Mouse (Mus musculus): Measurements from ENCODE around the gene Neb. TPM values are rescaled to one million over a fixed set of nuclear protein-coding genes. Genes with fewer than 3 reads are reported as not detected.
"Not testable (repeated sequence)": the region's sequence is repeated elsewhere in the genome, so short reads cannot be mapped to it uniquely, and the experiment has no call there.

Neb gene
- polyA plus RNA-seq, 1 experiment from 2014 or later, result 4.2 TPM

- no peaks in the 10 kb centered on the region for H3K36me3 ChIP-seq (ENCODE audit: control insufficient read depth, insufficient read depth, low read length)
- H3K27ac ChIP-seq (ENCODE audit: low read depth, low read length), result no peak overlapping the region
- H3K27me3 ChIP-seq (ENCODE audit: control insufficient read depth, insufficient read depth, low read length), result no peaks in the 10 kb centered on the region
- H3K9me3 ChIP-seq (ENCODE audit: control insufficient read depth, low read length), result no peaks in the 10 kb centered on the region
- ATAC-seq (ENCODE audit: low FRiP score) (no peak), DNase-seq (ENCODE audit: low spot score) (no peak)
- no peak overlapping the region for H3K9ac ChIP-seq (ENCODE audit: low read depth, low read length)
- no peaks in the 10 kb centered on the region for H3K4me1 ChIP-seq (replicated peaks; ENCODE audit: control insufficient read depth, insufficient read depth, low read length)
- 95% methylated on average over 7 of the region's 7 CpGs for WGBS
- no peak overlapping the region for H3K4me2 ChIP-seq (replicated peaks; ENCODE audit: low read depth, low read length)
- H3K4me3 ChIP-seq (ENCODE audit: low read depth, low read length), result no peak overlapping the region
Observed at GRCm38 (mm10) chr2:52177184-52177583, 201.1 kb downstream of the Neb start.

GRCm38 (mm10) chr2:52176537-52176936 is 201.7 kb downstream of the Neb start:
- 73% methylated on average over 8 of the region's 8 CpGs for WGBS
- no peak for DNase-seq (ENCODE audit: low spot score)

GRCm38 (mm10) chr2:52174951-52175350 is 203.3 kb downstream of the Neb start:
- H3K4me1 ChIP-seq (replicated peaks; ENCODE audit: control insufficient read depth, insufficient read depth, low read length), result no peaks in the 10 kb centered on the region
- H3K27ac ChIP-seq (ENCODE audit: low read depth, low read length), result no peak overlapping the region
- 89% methylated on average over 4 of the region's 4 CpGs for WGBS
- H3K4me3 ChIP-seq (ENCODE audit: low read depth, low read length), result no peak overlapping the region
- no peaks in the 10 kb centered on the region for H3K27me3 ChIP-seq (ENCODE audit: control insufficient read depth, insufficient read depth, low read length)
- H3K4me2 ChIP-seq (replicated peaks; ENCODE audit: low read depth, low read length), result no peak overlapping the region
- no peak for DNase-seq (ENCODE audit: low spot score)
- no peaks in the 10 kb centered on the region for H3K36me3 ChIP-seq (ENCODE audit: control insufficient read depth, insufficient read depth, low read length)
- no peaks in the 10 kb centered on the region for H3K9me3 ChIP-seq (ENCODE audit: control insufficient read depth, low read length)
- H3K9ac ChIP-seq (ENCODE audit: low read depth, low read length), result no peak overlapping the region
- ATAC-seq (ENCODE audit: low FRiP score), result no peak

More at GRCm38 (mm10) chr2:52176537-52176936, 201.7 kb downstream of the Neb start:
- H3K27me3 ChIP-seq (ENCODE audit: control insufficient read depth, insufficient read depth, low read length), result no peaks in the 10 kb centered on the region
- no peak overlapping the region for H3K4me2 ChIP-seq (replicated peaks; ENCODE audit: low read depth, low read length)
- no peak overlapping the region for H3K9ac ChIP-seq (ENCODE audit: low read depth, low read length)
- H3K4me1 ChIP-seq (replicated peaks; ENCODE audit: control insufficient read depth, insufficient read depth, low read length), result no peaks in the 10 kb centered on the region
- no peak overlapping the region for H3K27ac ChIP-seq (ENCODE audit: low read depth, low read length)
- ATAC-seq (ENCODE audit: low FRiP score), result no peak
- H3K36me3 ChIP-seq (ENCODE audit: control insufficient read depth, insufficient read depth, low read length), result no peaks in the 10 kb centered on the region
- H3K4me3 ChIP-seq (ENCODE audit: low read depth, low read length), result no peak overlapping the region
- H3K9me3 ChIP-seq (ENCODE audit: control insufficient read depth, low read length), result no peaks in the 10 kb centered on the region

- H3K4me2 ChIP-seq (replicated peaks; ENCODE audit: low read depth, low read length), result no peak overlapping the region
- H3K36me3 ChIP-seq (ENCODE audit: control insufficient read depth, insufficient read depth, low read length), result no peaks in the 10 kb centered on the region
- DNase-seq (ENCODE audit: low spot score) (no peak), ATAC-seq (ENCODE audit: low FRiP score) (no peak)
- no peak overlapping the region for H3K27ac ChIP-seq (ENCODE audit: low read depth, low read length)
- no peak overlapping the region for H3K4me3 ChIP-seq (ENCODE audit: low read depth, low read length)
- H3K4me1 ChIP-seq (replicated peaks; ENCODE audit: control insufficient read depth, insufficient read depth, low read length), result no peaks in the 10 kb centered on the region
- no peaks in the 10 kb centered on the region for H3K9me3 ChIP-seq (ENCODE audit: control insufficient read depth, low read length)
- H3K9ac ChIP-seq (ENCODE audit: low read depth, low read length), result no peak overlapping the region
- no peaks in the 10 kb centered on the region for H3K27me3 ChIP-seq (ENCODE audit: control insufficient read depth, insufficient read depth, low read length)
- 90% methylated on average over 7 of the region's 7 CpGs for WGBS
Observed at GRCm38 (mm10) chr2:52169243-52170005, 208.8 kb downstream of the Neb start.

GRCm38 (mm10) chr2:52153064-52153463 is 225.2 kb downstream of the Neb start:
- H3K9ac ChIP-seq (ENCODE audit: low read depth, low read length), result no peak overlapping the region
- no peak overlapping the region for H3K27ac ChIP-seq (ENCODE audit: low read depth, low read length)
- H3K9me3 ChIP-seq (ENCODE audit: control insufficient read depth, low read length), result no peaks in the 10 kb centered on the region
- DNase-seq (ENCODE audit: low spot score) (no peak), ATAC-seq (ENCODE audit: low FRiP score) (no peak)
- H3K4me1 ChIP-seq (replicated peaks; ENCODE audit: control insufficient read depth, insufficient read depth, low read length), result no peaks in the 10 kb centered on the region
- 79% methylated on average over 3 of the region's 3 CpGs for WGBS
- no peaks in the 10 kb centered on the region for H3K36me3 ChIP-seq (ENCODE audit: control insufficient read depth, insufficient read depth, low read length)
- H3K27me3 ChIP-seq (ENCODE audit: control insufficient read depth, insufficient read depth, low read length), result no peaks in the 10 kb centered on the region
- H3K4me2 ChIP-seq (replicated peaks; ENCODE audit: low read depth, low read length), result no peak overlapping the region
- H3K4me3 ChIP-seq (ENCODE audit: low read depth, low read length), result no peak overlapping the region

GRCm38 (mm10) chr2:52133351-52133750 is 244.9 kb downstream of the Neb start:
- WGBS, result 98% methylated on average over 2 of the region's 2 CpGs
- no peak overlapping the region for H3K27ac ChIP-seq (ENCODE audit: low read depth, low read length)
- no peak overlapping the region for H3K9ac ChIP-seq (ENCODE audit: low read depth, low read length)
- H3K9me3 ChIP-seq (ENCODE audit: control insufficient read depth, low read length), result no peaks in the 10 kb centered on the region
- H3K4me3 ChIP-seq (ENCODE audit: low read depth, low read length), result no peak overlapping the region
- DNase-seq (ENCODE audit: low spot score) (no peak), ATAC-seq (ENCODE audit: low FRiP score) (no peak)
- no peaks in the 10 kb centered on the region for H3K27me3 ChIP-seq (ENCODE audit: control insufficient read depth, insufficient read depth, low read length)
- H3K36me3 ChIP-seq (ENCODE audit: control insufficient read depth, insufficient read depth, low read length), result no peaks in the 10 kb centered on the region
- H3K4me1 ChIP-seq (replicated peaks; ENCODE audit: control insufficient read depth, insufficient read depth, low read length), result no peaks in the 10 kb centered on the region
- H3K4me2 ChIP-seq (replicated peaks; ENCODE audit: low read depth, low read length), result no peak overlapping the region

GRCm38 (mm10) chr2:52131370-52131769 is 246.9 kb downstream of the Neb start:
- H3K27me3 ChIP-seq (ENCODE audit: control insufficient read depth, insufficient read depth, low read length); H3K4me1 ChIP-seq (replicated peaks; ENCODE audit: control insufficient read depth, insufficient read depth, low read length); H3K9ac ChIP-seq (ENCODE audit: low read depth, low read length); H3K9me3 ChIP-seq (ENCODE audit: control insufficient read depth, low read length); H3K4me3 ChIP-seq (ENCODE audit: low read depth, low read length); H3K36me3 ChIP-seq (ENCODE audit: control insufficient read depth, insufficient read depth, low read length); H3K27ac ChIP-seq (ENCODE audit: low read depth, low read length); ATAC-seq (ENCODE audit: low FRiP score); DNase-seq (ENCODE audit: low spot score); H3K4me2 ChIP-seq (replicated peaks; ENCODE audit: low read depth, low read length): not testable (repeated sequence)
- WGBS, result 97% methylated on average over 20 of the region's 20 CpGs

- WGBS, result 89% methylated on average over 1 of the region's 1 CpGs
- peaks cover 6% of the 10 kb centered on the region for H3K36me3 ChIP-seq (ENCODE audit: control insufficient read depth, insufficient read depth, low read length)
Observed at GRCm38 (mm10) chr2:52114086-52114485, 264.2 kb downstream of the Neb start.

More at GRCm38 (mm10) chr2:52114086-52114485, 264.2 kb downstream of the Neb start:
- no peaks in the 10 kb centered on the region for H3K4me1 ChIP-seq (replicated peaks; ENCODE audit: control insufficient read depth, insufficient read depth, low read length)
- H3K9me3 ChIP-seq (ENCODE audit: control insufficient read depth, low read length), result no peaks in the 10 kb centered on the region
- no peak for ATAC-seq (ENCODE audit: low FRiP score)
- H3K27ac ChIP-seq (ENCODE audit: low read depth, low read length), result no peak overlapping the region
- H3K4me2 ChIP-seq (replicated peaks; ENCODE audit: low read depth, low read length), result no peak overlapping the region
- H3K4me3 ChIP-seq (ENCODE audit: low read depth, low read length), result no peak overlapping the region
- no peaks in the 10 kb centered on the region for H3K27me3 ChIP-seq (ENCODE audit: control insufficient read depth, insufficient read depth, low read length)
- no peak overlapping the region for H3K9ac ChIP-seq (ENCODE audit: low read depth, low read length)
- DNase-seq (ENCODE audit: low spot score), result no peak
